Mouse (Mus musculus) brain, embryonic 14.5 days (tissue): ENCODE data around the gene Atg4a. TPM values are rescaled to one million over a fixed set of nuclear protein-coding genes. Genes with fewer than 3 reads are reported as not detected.

Source experiments
- DNase-seq: peaks from one replicate; pipeline ENCODE4 v3.0.0-alpha.2; 2011; ENCODE audit warnings: low read depth
- CTCF ChIP-seq: fragments of 200-500 bp; IDR thresholded peaks from 2 replicates; pipeline ENCODE4 v1.5.1; 2012; ENCODE audit warnings: inconsistent platforms, mild to moderate bottlenecking, moderate library complexity, borderline replicate concordance; ENCODE audit not compliant: insufficient read depth, insufficient read length; ENCODE audit errors: extremely low read depth
- POLR2A ChIP-seq: fragments of 200-500 bp; IDR thresholded peaks from 2 replicates; pipeline ENCODE4 v1.6.1; 2012; ENCODE audit warnings: mild to moderate bottlenecking, inconsistent platforms, borderline replicate concordance; ENCODE audit not compliant: poor library complexity, insufficient read depth, insufficient read length, severe bottlenecking; ENCODE audit errors: extremely low read depth
- polyA plus RNA-seq: library from polyadenylated mRNA; depleted of rRNA; stranded (reverse); fragments of >200 nt; gene quantifications from 2 replicates; pipeline ENCODE4 v1.2.3, GENCODE M21; 2012

The Atg4a gene
- polyA plus RNA-seq, 1 experiment = 12.5 TPM

- DNase-seq = no peak
- no peak for TF ChIP-seq POLR2A
- TF ChIP-seq CTCF = no peak
Observed at GRCm38 (mm10) chrX:140983206-140983960, 26.7 kb downstream of the Atg4a start.

- TF ChIP-seq POLR2A (no peak), CTCF (no peak)
- no peak for DNase-seq
Observed at GRCm38 (mm10) chrX:140984795-140985194, 28.1 kb downstream of the Atg4a start.

GRCm38 (mm10) chrX:140985256-140985655 is 28.5 kb downstream of the Atg4a start:
- TF ChIP-seq CTCF (no peak), POLR2A (no peak)

GRCm38 (mm10) chrX:140996909-140997516 is 40.3 kb downstream of the Atg4a start:
- no peak for TF ChIP-seq CTCF
- no peak for TF ChIP-seq POLR2A
- no peak for DNase-seq

More at GRCm38 (mm10) chrX:140985256-140985655, 28.5 kb downstream of the Atg4a start:
- no peak for DNase-seq

GRCm38 (mm10) chrX:140997912-140998545 is 41.3 kb downstream of the Atg4a start:
- TF ChIP-seq CTCF (no peak), POLR2A (no peak)

GRCm38 (mm10) chrX:140998885-140999284 is 42.2 kb downstream of the Atg4a start:
- no peak for TF ChIP-seq CTCF
- TF ChIP-seq POLR2A = no peak
- no peak for DNase-seq

More at GRCm38 (mm10) chrX:140997912-140998545, 41.3 kb downstream of the Atg4a start:
- DNase-seq = no peak

GRCm38 (mm10) chrX:141149705-141150104 is 193.0 kb downstream of the Atg4a start:
- no peak for DNase-seq
- TF ChIP-seq CTCF (no peak), POLR2A (no peak)

- no peak for TF ChIP-seq POLR2A
- TF ChIP-seq CTCF = no peak
- DNase-seq = no peak
Observed at GRCm38 (mm10) chrX:141150290-141150689, 193.6 kb downstream of the Atg4a start.

GRCm38 (mm10) chrX:141151182-141151581 is 194.5 kb downstream of the Atg4a start:
- no peak for TF ChIP-seq POLR2A
- TF ChIP-seq CTCF = no peak
- no peak for DNase-seq

- TF ChIP-seq POLR2A = no peak
- TF ChIP-seq CTCF = peak; percentile 47; the same call in 1 of the 2 replicates
- DNase-seq = peak; percentile 44
Observed at GRCm38 (mm10) chrX:141156696-141157095, 200.0 kb downstream of the Atg4a start.

GRCm38 (mm10) chrX:141157626-141158025 is 200.9 kb downstream of the Atg4a start:
- DNase-seq = no peak
- no peak for TF ChIP-seq CTCF
- TF ChIP-seq POLR2A = no peak
